Mouse (Mus musculus) fat pad, adult 2 months (tissue): ENCODE data around the gene Bicd2.

Experiments used
- DNase-seq: peaks from one replicate; pipeline ENCODE4 v3.0.0-alpha.2; 2011; ENCODE audit warnings: low read depth, low spot score; ENCODE audit errors: extremely low read depth

The Bicd2 gene

GRCm38 (mm10) chr13:49394886-49395447, 53.6 kb downstream of the Bicd2 start:
- no peak for DNase-seq

GRCm38 (mm10) chr13:49396798-49397197, 55.4 kb downstream of the Bicd2 start:
- DNase-seq = no peak

GRCm38 (mm10) chr13:49398191-49398590, 56.8 kb downstream of the Bicd2 start:
- no peak for DNase-seq

GRCm38 (mm10) chr13:49400139-49400538, 58.8 kb downstream of the Bicd2 start:
- DNase-seq = no peak

- peak; percentile 37 for DNase-seq
Observed at GRCm38 (mm10) chr13:49402628-49403027, 61.2 kb downstream of the Bicd2 start.

- no peak for DNase-seq
Observed at GRCm38 (mm10) chr13:49407795-49408194, 66.4 kb downstream of the Bicd2 start.

GRCm38 (mm10) chr13:49420754-49421605, 79.6 kb downstream of the Bicd2 start, which contains the start of gene Ippk:
TSS of gene Ippk (plus strand) at chr13:49421249.
- peak; percentile 72 for DNase-seq

- no peak for DNase-seq
Observed at GRCm38 (mm10) chr13:49421606-49421917, 80.2 kb downstream of the Bicd2 start.

GRCm38 (mm10) chr13:49421959-49422358, 80.6 kb downstream of the Bicd2 start:
- no peak for DNase-seq

- DNase-seq = no peak
Observed at GRCm38 (mm10) chr13:49426736-49427135, 85.4 kb downstream of the Bicd2 start.

- no peak for DNase-seq
Observed at GRCm38 (mm10) chr13:49428042-49428675, 86.8 kb downstream of the Bicd2 start.

- DNase-seq = no peak
Observed at GRCm38 (mm10) chr13:49430529-49430928, 89.1 kb downstream of the Bicd2 start.

GRCm38 (mm10) chr13:49433268-49434029, 92.1 kb downstream of the Bicd2 start:
- no peak for DNase-seq

- DNase-seq = no peak
Observed at GRCm38 (mm10) chr13:49435745-49436144, 94.4 kb downstream of the Bicd2 start.

- no peak for DNase-seq
Observed at GRCm38 (mm10) chr13:49436170-49436569, 94.8 kb downstream of the Bicd2 start.
